Mouse (Mus musculus): ENCODE measurements around the gene Pbrm1. TPM values are rescaled to one million over a fixed set of nuclear protein-coding genes. Genes with fewer than 3 reads are reported as not detected.

Pbrm1 gene
- total and polyA plus RNA-seq, 3 experiments = 28.7 to 62.0 (median 32.4) TPM

DNA sequence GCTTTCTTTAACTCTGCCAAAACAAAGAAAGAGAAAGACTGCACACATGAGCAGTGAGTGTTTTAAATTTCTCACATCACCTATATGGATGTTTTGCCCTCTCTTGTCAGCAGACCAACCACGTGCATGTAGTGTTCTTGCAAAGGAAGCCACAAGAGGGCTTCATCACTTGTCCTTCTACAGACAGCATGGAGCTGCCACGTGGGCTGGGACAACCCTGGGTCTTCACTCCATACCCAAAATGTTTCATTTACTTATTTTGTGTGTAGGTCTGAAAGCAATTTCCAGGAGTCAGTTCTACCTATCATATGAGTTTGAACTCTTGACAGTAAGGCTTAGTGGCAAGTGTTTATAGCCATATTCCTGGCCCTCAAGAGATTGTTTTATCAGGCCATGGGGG is 1.1 kb upstream of the Pbrm1 start (continued):
- TF ChIP-seq USF2 (IDR thresholded peaks at IDR 0.05; ENCODE audit: borderline replicate concordance in 1 of 2, insufficient read depth in 1 of 2, low read depth in 1 of 2, low read length in 2 of 2) = no peak
- TF ChIP-seq NRF1 (IDR thresholded peaks at IDR 0.05; ENCODE audit: insufficient read depth, low read depth, low read length, poor library complexity, severe bottlenecking) = no peak
- TF ChIP-seq MAFK (IDR thresholded peaks at IDR 0.05; ENCODE audit: borderline replicate concordance, low read depth, low read length) = no peak
- no peak for TF ChIP-seq ETS1 (IDR thresholded peaks at IDR 0.05; ENCODE audit: low read depth, low read length)
- TF ChIP-seq ZKSCAN1 (IDR thresholded peaks at IDR 0.05; ENCODE audit: low read depth, low read length) = no peak
- no peak for TF ChIP-seq BHLHE40 (IDR thresholded peaks at IDR 0.05; ENCODE audit: borderline replicate concordance, low read depth, low read length)
- TF ChIP-seq MYB (IDR thresholded peaks at IDR 0.05; ENCODE audit: low read depth, low read length) = no peak
- TF ChIP-seq POLR2AphosphoS5 (IDR thresholded peaks at IDR 0.05; ENCODE audit: borderline replicate concordance, low read depth, low read length) = no peak; the same call in 1 of the 2 replicates
- no peak for TF ChIP-seq GATA1 (IDR thresholded peaks at IDR 0.05; ENCODE audit: low read depth, low read length)
- TF ChIP-seq CHD2 (IDR thresholded peaks at IDR 0.05; ENCODE audit: low read length) = no peak
- TF ChIP-seq ELF1 (IDR thresholded peaks at IDR 0.05; ENCODE audit: low read depth, low read length) = no peak

DNA sequence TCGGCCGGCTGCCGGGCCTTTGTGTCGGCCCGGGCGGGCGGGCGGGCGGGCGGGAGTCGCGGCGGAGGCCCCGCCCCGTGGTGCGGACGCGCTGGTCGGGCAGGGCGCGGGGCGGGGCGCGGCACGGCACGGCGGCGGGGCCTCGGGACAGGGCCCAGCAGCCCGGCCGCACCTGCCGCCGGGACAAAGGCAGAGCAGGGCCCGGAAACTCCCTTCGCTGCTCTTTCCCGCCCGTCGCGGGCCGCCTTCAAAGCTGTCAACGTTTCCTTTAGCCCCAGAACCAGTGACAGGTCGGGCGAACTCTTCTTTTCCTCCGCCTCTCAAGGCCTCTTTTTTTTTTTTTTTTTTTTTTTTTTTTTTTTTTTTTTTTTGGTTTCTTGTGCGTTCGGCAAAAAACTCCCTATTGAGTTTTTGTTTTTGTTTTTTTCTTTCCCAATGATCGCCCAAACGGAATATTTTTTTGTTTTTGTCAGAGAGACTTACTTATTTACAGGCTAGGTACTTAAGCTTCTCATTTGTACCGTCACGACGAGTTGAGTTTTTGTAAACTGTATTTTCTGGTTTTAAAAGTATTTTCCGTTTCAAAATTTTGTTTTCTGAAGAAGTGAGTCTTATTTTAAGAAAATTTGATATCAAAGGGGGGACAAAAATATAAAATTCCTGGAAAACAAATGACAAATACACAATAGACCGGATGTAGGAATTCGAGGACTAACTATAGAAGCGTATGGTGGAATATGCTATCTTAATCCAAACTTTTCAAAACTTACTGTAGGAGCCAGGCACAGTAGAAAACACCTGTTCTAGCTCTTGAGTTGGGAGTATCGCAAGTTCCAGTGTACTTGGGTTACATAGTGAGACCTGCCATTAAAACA is 630 bp downstream of the Pbrm1 start:
- TF ChIP-seq ZNF384 (IDR thresholded peaks at IDR 0.05; ENCODE audit: low read depth, low read length) (peak; percentile 92), TBP (IDR thresholded peaks at IDR 0.05; ENCODE audit: low read depth, low read length) (peak; percentile 59), SIN3A (IDR thresholded peaks at IDR 0.05; ENCODE audit: low read length) (peak; percentile 75), MAX (IDR thresholded peaks at IDR 0.05; ENCODE audit: low read length) (0 out of 2 replicates have a peak, but pooled peaks have one; percentile 14), ZMIZ1 (IDR thresholded peaks at IDR 0.05; ENCODE audit: low read depth, low read length) (no peak)
- peak; percentile 84 for DNase-seq (ENCODE audit: low read depth, low spot score)
- Histone ChIP-seq H3K36me3 (ENCODE audit: control insufficient read depth in 1 of 2, insufficient read depth in 2 of 2, low read length in 2 of 2) (peaks cover 31 to 50% of the 10 kb centered on the region in 2 experiments), H3K4me3 (ENCODE audit: control insufficient read depth in 1 of 2, insufficient read depth in 1 of 2, low read depth in 2 of 2, low read length in 2 of 2) (peak overlapping the region; percentile 79 to 92), H3K27ac (ENCODE audit: control insufficient read depth, low read depth, low read length) (peak overlapping the region; percentile 91), H3K4me1 (ENCODE audit: control insufficient read depth in 1 of 2, insufficient read depth in 2 of 2, low read length in 2 of 2) (peaks cover 21 to 23% of the 10 kb centered on the region in 2 experiments), H3K9me3 (replicated peaks; ENCODE audit: insufficient read depth, low read length) (no peaks in the 10 kb centered on the region), H3K79me2 (ENCODE audit: control insufficient read depth, insufficient read depth, low read length, poor library complexity) (peaks cover 50% of the 10 kb centered on the region), H3K9ac (ENCODE audit: control insufficient read depth, low read depth, low read length, poor library complexity, severe bottlenecking) (peak overlapping the region; percentile 97), H3K27me3 (ENCODE audit: control insufficient read depth in 1 of 2, insufficient read depth in 2 of 2, low read length in 2 of 2) (no peaks in the 10 kb centered on the region)

DNA sequence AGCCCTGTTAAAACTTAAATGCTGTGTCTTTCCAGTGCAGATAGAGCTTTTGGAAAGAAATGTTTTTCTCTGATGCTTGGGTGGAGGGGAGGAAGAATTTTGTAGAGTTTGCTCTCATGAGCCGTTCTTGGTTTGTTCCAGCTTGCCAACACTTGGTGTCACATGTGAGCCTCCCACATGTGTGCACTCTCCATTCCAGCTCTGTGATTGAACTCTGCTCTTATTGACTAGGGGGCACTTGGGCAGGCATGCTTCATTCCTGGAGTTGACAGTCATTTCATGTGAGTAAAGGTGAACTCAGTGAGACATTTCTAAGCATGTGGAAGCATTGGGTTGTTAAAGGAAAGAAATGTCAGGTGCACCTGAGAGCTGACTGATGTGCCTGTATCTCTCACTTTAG is 3.6 kb downstream of the Pbrm1 start:
- H3K9me3 ChIP-seq (replicated peaks; ENCODE audit: insufficient read depth, low read length) = no peaks in the 10 kb centered on the region
- H3K27ac ChIP-seq (ENCODE audit: control insufficient read depth, low read depth, low read length) = no peak overlapping the region
- no peaks in the 10 kb centered on the region for H3K27me3 ChIP-seq (ENCODE audit: control insufficient read depth in 1 of 2, insufficient read depth in 2 of 2, low read length in 2 of 2)
- H3K36me3 ChIP-seq (ENCODE audit: control insufficient read depth in 1 of 2, insufficient read depth in 2 of 2, low read length in 2 of 2) = peaks cover 11 to 22% of the 10 kb centered on the region in 2 experiments
- H3K4me3 ChIP-seq (ENCODE audit: control insufficient read depth in 1 of 2, insufficient read depth in 1 of 2, low read depth in 2 of 2, low read length in 2 of 2) = no peak overlapping the region
- H3K4me1 ChIP-seq (ENCODE audit: control insufficient read depth in 1 of 2, insufficient read depth in 2 of 2, low read length in 2 of 2) = peaks cover 10 to 11% of the 10 kb centered on the region in 2 experiments; a peak in 3 of 4 replicates
- no peak for TF ChIP-seq USF2 (IDR thresholded peaks at IDR 0.05; ENCODE audit: borderline replicate concordance in 1 of 2, insufficient read depth in 1 of 2, low read depth in 1 of 2, low read length in 2 of 2)
- TF ChIP-seq TAL1 (IDR thresholded peaks at IDR 0.05; ENCODE audit: low read length) = no peak
- no peak for TF ChIP-seq USF1 (IDR thresholded peaks at IDR 0.05; ENCODE audit: low read depth, low read length)
- no peak for TF ChIP-seq NRF1 (IDR thresholded peaks at IDR 0.05; ENCODE audit: insufficient read depth, low read depth, low read length, poor library complexity, severe bottlenecking)
- H3K79me2 ChIP-seq (ENCODE audit: control insufficient read depth, insufficient read depth, low read length, poor library complexity) = peaks cover 33% of the 10 kb centered on the region
- no peak for DNase-seq (ENCODE audit: low read depth, low spot score)
- H3K9ac ChIP-seq (ENCODE audit: control insufficient read depth, low read depth, low read length, poor library complexity, severe bottlenecking) = no peak overlapping the region

All from MEL (cell line).